Mouse (Mus musculus) c-Kit-positive CD71-positive TER-119-positive erythroid progenitor cells, embryonic 14.5 days (primary cell): ENCODE measurements around the gene Sppl3.

Source experiments
- DNase-seq: peaks from one replicate; pipeline ENCODE4 v3.0.0-alpha.2; 2013; ENCODE audit warnings: low spot score

Gene Sppl3

DNA sequence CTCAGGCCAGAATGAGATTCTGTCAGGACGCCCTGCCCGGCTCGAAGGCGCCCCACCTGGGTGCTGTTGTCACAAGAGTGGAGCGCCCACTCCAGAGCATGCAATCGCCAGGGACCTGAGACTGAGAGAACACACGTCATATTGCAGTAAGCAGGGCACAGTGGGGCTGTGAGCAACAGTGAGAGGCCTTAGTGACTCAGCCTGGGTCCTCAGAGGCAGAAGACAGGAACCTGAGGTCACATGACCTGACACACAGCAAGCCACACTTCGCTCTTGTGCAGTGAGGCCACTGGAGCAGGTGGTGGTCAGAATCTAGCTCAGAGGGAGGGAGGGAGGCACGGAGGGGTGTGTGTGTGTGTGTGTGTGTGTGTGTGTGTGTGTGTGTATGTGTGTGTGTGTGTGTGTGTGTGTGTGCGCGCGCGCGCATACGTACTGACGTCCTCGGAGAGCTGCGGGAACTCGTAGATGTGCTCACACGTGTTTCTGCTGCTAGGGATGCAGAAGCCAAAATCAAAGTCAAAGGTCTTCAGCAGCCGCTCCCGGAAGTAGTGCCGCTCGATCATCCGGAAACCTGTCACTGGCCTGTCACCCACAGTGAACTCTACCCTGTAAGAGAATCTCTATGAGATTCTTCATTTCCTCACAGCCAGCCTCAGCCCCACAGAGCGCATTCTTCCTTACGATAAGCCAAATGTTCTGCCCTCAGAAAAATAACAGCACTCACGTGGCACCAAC, 115.8 kb downstream of the Sppl3 start:
- no peak for DNase-seq

DNA sequence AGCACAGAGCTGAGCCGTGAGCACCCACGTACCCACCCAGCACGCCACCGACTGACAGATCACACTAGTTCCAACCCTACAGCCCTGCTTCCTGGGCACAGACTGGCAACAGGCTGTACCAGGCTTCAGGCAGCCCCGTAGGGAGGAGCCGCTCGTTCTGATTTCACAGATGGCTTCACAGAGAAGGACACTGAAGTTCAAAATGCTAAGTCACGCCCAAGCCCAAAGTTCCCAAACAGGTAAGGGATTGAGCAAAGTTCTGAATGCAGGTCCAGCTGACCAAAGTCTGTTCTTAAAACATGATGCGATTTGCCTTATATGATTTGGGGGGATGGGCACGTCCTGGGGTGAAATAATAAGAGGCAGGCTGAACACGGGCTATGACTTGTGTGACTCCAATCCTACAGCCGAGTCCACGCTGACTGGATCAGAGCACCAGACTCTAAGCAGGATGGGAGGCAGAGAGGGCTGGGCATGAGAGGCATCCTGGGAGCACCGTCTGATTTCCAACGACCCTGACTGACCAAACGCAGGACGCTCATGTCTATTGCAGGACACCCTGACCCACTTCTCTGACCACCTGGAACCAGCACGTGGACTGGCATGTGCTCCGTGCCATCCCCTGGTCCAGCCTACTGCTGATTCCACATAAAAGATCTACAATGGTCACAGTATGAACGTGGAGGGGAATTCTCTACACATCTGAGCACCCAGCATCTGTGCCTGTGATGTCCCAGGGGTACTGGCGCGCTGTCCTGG, 116.7 kb downstream of the Sppl3 start:
- DNase-seq = no peak

DNA sequence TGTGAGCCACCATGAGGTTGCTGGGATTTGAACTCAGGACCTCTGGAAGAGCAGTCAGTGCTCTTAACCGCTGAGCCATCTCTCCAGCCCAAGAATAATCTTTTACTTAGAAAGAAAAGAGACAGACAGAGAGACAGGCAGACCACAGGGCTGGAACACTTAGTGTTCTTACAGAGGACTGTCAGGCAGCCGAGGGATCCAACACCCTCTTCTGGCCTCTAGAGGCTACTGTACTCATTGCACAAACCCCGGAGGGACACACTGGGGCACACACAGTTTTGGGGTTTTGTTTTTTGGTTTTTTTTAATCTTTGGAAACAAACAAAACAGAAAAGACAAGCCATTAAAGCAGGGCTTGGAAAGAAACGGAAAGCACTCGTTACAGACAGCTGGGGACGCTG, 118.4 kb downstream of the Sppl3 start:
- no peak for DNase-seq

DNA sequence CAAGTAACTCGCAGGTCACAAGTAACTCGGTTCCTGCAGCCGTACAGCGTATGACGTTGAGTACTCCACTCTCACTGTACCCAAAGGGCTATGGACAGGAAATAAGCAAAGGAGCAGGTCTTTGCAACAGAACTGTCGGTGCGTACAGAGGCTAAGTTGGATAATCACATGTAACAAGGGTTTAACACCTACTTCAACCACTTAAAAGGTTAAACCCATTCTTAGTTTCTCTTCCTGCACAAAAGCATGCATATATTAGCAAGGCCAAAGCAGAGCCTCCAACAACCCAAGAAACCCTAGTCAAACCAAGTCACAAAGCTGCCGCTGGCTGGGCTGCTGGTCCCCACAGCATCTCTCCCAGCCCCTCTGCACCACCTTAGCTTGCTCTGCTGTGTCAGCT, 121.5 kb downstream of the Sppl3 start:
- no peak for DNase-seq

DNA sequence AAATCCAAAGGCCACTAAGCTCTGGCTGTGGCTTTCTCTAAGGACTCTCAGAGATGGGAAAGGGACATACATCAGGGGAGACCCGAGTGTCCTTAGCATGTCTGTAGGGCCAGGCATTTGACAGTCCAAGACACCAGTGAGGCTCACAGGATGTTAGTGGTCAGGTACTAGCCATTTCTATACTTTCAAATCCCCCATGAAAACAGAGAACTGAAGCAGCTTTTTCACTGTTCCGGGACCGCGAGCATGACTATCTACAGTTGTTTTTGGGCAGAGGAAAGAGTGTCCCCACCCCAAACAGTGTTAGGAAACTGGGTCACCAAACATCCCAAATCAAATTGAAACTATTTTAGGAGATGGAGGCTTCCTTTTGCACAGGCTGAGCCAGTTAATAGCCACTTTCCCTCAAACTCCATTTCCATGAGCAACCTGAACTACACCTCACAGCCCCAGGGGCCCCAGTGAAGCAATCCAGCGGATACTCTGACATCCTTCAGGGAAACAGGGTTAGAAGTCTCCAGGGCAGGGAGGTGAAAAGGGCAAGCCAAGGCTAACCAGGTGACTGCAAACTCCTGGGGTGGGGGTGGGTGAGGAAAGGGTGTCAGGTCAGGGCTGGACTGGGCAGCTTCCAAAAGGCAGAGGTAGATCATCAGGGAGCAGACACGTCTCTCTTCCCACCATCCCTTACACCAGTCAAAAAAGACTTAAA, 122.6 kb downstream of the Sppl3 start:
- no peak for DNase-seq

DNA sequence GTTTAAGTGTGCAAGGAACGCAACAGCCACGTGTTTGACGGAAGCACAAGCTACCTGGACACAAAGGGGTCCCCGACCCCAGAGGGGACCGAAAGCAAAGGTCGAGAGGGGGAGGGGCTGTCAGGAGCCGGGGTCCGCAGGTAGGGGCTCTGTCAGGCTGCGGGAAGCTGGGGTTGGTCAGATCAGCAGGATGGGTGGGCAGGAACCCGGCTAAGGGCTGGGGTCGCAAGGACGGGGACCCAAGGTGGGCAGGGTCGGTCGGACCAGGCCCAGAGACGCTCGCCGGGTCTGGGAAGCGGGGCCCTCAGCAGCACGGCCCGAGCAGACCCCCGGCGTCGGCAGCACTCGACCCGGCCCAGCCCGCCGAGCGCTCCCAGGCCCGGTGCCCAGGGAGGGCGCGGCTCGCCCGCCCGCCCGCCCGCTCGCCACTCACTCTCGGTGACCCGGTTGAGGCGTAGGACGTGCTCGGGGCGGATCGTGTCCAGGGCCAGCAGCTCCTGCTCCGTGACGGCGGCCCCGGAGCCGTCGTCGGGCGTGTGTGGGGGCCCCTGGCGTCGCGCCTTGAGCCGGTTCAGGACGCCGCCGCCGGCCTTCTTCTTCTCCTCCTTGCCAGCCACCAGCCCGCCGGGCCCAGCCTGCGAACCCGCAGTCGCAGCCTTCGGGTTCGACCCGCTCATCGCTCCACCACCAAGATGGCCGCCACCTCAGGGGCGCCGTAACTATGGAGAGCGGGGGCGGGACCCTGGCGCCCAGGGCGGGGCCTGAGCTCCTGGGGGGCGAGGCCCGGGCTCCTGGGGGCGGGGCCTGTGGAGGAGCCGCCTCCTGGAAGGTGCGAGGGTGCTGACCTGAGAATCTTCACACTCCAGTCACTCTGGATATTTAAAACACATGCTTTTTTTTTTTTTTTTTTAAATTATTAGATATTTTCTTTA, 123.6 kb downstream of the Sppl3 start, which contains the start of gene Unc119b:
Unc119b (minus strand) TSS at position 742 of the 932 bp plus-strand sequence.
- DNase-seq = peak; percentile 86

DNA sequence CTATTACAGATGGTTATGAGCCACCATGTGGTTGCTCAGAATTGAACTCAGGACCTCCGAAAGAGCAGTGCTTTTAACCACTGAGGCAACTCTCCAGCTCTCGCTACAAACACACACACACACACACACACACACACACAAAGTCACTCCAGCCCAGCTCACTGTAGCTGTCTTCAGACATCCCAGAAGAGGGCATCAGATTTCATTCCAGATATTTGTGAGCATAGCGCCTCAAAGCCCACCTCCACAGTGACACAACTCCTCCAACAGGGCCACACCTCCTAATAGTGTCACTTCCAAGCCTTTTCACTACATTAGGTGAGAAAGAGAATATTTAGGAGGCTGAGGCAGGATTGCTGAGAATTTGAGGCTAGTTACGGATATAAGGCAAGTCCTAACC, 128.2 kb downstream of the Sppl3 start:
- no peak for DNase-seq

DNA sequence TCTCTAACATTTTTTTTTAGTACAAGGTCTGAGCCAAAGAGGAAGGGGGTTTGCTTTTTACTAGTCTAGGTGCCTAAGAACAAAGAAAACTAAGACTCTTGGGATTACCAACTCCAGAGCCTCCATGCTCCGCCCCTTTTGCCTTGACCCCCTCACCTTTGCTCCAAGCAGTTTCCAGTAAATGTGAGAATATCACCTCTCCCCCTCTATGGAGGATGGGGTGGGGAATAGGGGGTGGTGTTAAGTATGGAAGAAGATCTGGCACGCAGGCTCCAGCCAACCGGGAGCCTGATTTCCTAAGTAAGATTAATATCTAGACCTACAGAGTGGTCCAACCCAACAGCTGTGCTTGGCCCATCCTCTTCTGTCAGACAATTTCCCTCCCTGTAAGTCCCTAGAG, 129.8 kb downstream of the Sppl3 start:
- no peak for DNase-seq

DNA sequence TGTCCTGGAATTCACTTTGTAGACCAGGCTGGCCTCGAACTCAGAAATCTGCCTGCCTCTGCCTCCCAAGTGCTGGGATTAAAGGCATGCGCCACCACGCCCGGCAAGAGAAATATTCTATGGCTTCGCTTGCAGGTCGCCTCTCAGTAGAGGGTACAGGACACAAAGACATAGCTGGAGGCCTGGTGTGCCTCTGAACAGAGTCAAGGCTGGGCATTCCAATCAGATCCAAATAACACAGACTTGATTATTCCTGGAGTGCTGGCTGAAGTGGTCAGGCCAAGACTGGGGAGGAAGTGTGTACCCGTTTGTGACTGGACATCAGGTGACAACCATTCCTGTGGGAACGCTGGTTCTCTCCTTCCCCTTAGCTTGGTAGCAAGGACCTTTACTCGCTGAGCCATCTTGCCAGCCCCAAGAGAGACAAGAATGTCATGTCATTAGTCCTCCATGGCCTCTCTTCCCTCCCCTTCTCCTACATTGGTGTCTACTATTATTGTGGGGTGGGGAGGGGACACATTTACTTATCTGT, 131.3 kb downstream of the Sppl3 start:
- DNase-seq = no peak

DNA sequence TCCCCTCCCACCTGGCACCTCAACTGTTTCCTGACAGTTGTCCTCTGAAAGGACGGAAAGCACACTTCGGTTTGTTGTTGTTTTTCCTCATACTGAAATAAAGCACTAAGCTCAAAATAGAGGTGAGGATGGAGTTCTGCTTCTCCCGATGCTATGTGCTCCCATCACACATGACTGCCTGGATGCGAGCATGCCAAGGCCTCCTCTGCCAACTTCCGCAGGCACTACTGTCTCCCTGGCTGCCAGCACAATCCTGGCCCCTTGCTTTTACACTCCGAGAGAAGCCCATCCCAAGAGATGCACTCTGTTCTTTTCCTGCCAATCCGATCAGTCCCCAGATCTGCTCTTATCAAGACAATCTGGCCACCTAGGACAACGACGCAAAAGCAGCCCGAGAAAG, 132.6 kb downstream of the Sppl3 start:
- DNase-seq = no peak

DNA sequence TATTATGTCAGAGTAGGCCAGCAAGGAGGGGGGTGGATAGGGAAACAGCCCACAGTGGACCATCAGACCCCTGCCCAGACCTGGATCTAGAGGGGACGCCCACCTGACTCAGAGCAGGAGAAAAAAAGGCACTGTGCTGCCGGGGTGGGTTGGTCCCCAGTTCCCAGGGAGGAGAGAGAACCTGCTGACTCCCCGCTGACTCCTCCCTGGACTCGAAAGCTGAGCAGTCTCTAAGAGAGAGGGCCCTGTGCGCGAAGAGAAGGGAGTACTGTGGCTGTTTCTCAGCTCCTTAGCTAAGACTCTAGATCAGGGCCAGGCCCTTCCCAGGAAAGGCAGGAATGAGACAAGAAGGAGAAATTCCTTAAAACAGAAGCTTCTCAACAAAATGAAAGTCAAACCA, 133.5 kb downstream of the Sppl3 start:
- DNase-seq = no peak

DNA sequence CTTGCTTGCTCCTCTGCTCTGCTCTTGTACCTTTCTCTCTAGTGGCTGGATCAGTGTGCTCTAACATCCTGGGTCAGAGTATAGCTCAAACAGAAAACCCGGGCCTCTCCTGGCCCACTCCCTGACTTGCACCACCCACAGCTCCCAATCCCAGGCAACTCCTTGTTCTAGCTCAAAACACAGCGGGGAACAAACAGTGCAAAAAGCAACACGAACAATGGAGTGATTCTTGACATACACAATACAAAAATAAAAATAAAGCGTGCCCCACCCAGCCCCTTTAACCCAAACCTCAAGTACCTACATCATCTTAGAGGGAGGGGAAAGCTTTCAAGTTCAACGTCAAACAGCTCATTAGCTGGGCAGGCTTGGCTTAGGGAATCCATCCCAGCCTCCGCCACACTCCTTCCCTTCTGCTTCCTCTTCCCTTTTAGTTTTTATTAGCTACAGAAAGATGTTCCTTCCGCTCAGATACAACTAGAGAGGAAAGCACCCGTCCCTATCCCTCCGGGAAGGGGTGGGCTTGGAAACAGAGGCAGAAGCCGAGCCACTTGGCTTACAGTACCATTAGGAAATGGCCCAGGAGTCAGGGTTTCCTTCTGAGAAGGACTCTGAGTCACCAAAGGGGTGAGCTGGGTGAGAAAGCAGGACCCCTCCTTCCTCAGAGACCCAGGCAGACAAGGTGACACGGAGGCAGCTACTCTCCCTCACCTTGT, 134.5 kb downstream of the Sppl3 start:
- no peak for DNase-seq

DNA sequence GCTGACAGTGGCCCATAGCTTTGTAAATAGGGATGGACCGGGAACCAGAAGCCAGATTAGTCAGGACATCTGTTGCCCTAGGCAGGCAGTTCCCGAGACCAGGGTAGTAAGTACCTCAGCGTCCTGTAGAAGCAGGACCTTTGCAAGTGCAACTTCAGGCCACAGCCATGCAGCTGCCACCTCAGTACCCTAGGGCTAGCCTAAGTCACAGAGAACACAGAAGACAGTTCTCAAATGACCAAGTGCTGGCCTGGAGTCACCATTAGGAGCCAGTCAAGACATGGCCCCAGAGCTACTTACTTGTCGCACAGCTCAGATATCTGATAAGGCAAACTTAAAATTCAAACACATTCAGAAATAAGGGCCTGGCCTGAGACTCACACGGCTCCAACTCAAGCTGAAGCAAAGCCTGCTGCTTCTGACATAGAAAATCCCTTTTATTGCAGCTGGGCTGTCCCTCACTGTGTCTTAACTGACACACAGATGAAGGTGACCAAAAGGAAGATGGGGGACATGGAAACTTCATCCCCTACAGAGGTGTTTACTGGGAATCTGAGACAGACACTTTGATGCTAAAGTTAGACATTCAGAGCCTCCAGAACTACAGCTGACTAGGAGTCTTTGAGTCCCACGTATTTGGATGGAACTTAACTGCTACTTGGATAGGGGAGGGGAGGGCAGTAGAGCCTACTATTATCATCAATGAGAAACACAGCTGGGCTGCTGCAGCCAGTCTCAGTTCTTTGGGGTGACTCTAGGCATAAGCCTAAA, 135.2 kb downstream of the Sppl3 start:
- no peak for DNase-seq

DNA sequence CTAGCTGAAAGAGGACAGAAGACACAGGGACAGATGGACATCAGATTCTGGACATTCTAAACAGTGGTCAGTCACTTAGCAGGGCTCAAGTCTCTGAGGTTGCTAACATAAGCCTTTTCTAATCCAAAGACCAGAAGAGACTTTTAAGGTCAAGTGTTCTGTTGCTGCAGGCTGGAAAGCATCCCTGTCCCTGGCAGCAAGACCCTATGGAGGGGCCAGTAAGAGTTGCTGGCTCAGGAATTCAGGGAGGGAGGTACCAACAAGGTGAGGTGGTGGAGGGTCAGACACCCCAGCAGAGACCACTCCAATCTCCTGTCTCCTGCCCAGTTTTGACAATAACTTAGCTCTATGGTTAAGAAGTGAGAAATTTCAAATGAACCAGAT, 135.8 kb downstream of the Sppl3 start:
- no peak for DNase-seq

DNA sequence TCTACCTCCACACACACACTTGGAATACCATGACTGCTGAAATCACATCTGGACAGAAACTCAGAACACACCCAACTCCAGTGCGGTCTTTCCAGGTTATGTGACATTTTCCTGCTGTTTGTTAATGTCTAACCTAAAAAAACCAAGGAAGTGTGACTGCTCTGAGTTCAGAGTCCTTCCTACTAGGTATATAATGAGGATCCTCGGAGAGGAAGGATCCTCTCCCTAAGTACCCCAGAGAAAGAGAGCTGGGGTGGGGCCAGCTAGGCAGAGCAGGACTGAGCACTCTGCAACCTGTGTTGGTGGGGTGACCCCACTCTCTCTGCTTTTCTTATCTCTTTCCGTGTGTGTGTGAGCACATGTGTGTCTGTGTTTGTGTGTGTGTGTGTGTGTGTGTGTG, 136.5 kb downstream of the Sppl3 start:
- no peak for DNase-seq

DNA sequence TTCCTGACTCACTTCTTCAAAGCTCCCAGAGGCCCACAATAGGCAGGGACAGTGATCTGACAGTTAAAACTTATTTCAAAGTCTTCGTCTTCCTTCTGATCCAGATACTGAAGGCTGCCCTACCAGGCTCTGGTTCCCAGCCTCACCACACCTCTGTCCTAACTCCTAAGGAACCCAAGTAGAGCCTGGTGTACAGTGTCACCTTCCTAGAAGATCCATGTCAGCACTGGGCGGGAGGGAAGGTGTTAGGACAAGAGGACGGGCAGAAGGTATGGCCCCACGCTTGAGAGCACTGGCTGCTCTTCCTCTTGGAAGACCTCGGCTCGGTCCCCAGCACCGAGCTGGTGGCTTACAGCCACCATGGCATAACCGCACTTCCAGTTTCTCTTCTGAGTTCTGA, 137.4 kb downstream of the Sppl3 start:
- no peak for DNase-seq
